ENCODE assay signal across 11 mouse cellular contexts in genomic region chr5:139991531-139991930, GRCm38 (mm10).
"Had no signal": no experiment of that assay in that cellular context is flagged by ENCODE, and none has a peak within 500 bp of the region (broad histone marks: within the 10 kb centered on the region; RNA-seq: fewer than 3 reads in every experiment).

No protein-coding gene starts in this region.

- DNase-seq: retina, postnatal 1 day; right cerebral cortex, postnatal 14 days; right cerebral cortex, postnatal 25 days; right cerebral cortex, postnatal 4 days; spleen, adult 18-20 months; thymus, adult 18-20 months; thymus, adult 2 months; thymus, postnatal 14 days; thymus, postnatal 25 days; thymus, postnatal 36 days; thymus, postnatal 4 days had no signal
